Mouse (Mus musculus) left cerebral cortex, postnatal 14 days (tissue): ENCODE data around the gene Abcg4. TPM values are rescaled to one million over a fixed set of nuclear protein-coding genes. Genes with fewer than 3 reads are reported as not detected.

ENCODE experiments used
- DNase-seq, 2 experiments: peaks; one replicate each; pipeline ENCODE4 v3.0.0; 2021 to 2022; ENCODE audit warnings: low spot score in 2 of 2, mixed read lengths in 1 of 2
- intact Hi-C: fragments of 180-260 bp; cut with DNase I; formaldehyde crosslinking; loops from one replicate; pipeline ENCODE4 v1.15.1; 2025
- total RNA-seq, 2 experiments: library from RNA; stranded (reverse); gene quantifications; 2 replicates each; pipeline ENCODE4 v1.2.3; 2021

The Abcg4 gene
- total RNA-seq, 2 experiments from 2014 or later = 62.2 to 67.9 TPM

GRCm38 (mm10) chr9:44288959-44289291, 510 bp upstream of the Abcg4 start:
- DNase-seq = no peak
- intact Hi-C loops = no loop called here

GRCm38 (mm10) chr9:44287401-44288075, 877 bp downstream of the Abcg4 start:
- peak in 1 of 2 experiments; percentile 22 for DNase-seq
- intact Hi-C loops = no loop called here

- no peak for DNase-seq
- intact Hi-C loops = no loop called here
These were observed 1.4 kb downstream of the Abcg4 start for GRCm38 (mm10) chr9:44287003-44287400.

- DNase-seq = no peak
- intact Hi-C loops = no loop called here
These were observed 2.1 kb downstream of the Abcg4 start for GRCm38 (mm10) chr9:44286256-44286850.

GRCm38 (mm10) chr9:44283183-44283582, 5.2 kb downstream of the Abcg4 start:
- intact Hi-C loops = no loop called here
- DNase-seq = no peak

GRCm38 (mm10) chr9:44269973-44270372, 18.4 kb downstream of the Abcg4 start:
- intact Hi-C loops = loop anchor here (2.0 kb wide), 1 partner anchor 31 kb away; no protein-coding TSS in a partner anchor
- DNase-seq = no peak

- intact Hi-C loops = loop anchor here (2.0 kb wide), 1 partner anchor 30 kb away; no protein-coding TSS in a partner anchor
These were observed 19.3 kb downstream of the Abcg4 start for GRCm38 (mm10) chr9:44269077-44269476.

GRCm38 (mm10) chr9:44268432-44268831, 20.0 kb downstream of the Abcg4 start, which contains the start of gene Nlrx1:
Gene Nlrx1, minus strand, starts transcription at chr9:44268599.
- intact Hi-C loops = loop anchor here (2.0 kb wide), 1 partner anchor 30 kb away; no protein-coding TSS in a partner anchor
- DNase-seq = no peak

More at GRCm38 (mm10) chr9:44269077-44269476, 19.3 kb downstream of the Abcg4 start:
- no peak for DNase-seq

GRCm38 (mm10) chr9:44268027-44268360, 20.4 kb downstream of the Abcg4 start:
- DNase-seq = peak; percentile 76 to 80
- intact Hi-C loops = loop anchor here (2.0 kb wide), 1 partner anchor 29 kb away; no protein-coding TSS in a partner anchor

- intact Hi-C loops = loop anchor here (2.0 kb wide), 1 partner anchor 29 kb away; no protein-coding TSS in a partner anchor
These were observed 20.9 kb downstream of the Abcg4 start for GRCm38 (mm10) chr9:44267319-44268026.

GRCm38 (mm10) chr9:44266478-44267226, 21.8 kb downstream of the Abcg4 start:
- DNase-seq = peak; percentile 38 to 74
- intact Hi-C loops = no loop called here

More at GRCm38 (mm10) chr9:44267319-44268026, 20.9 kb downstream of the Abcg4 start:
- DNase-seq = no peak

GRCm38 (mm10) chr9:44261388-44261787, 27.0 kb downstream of the Abcg4 start:
- DNase-seq = no peak
- intact Hi-C loops = no loop called here

- intact Hi-C loops = no loop called here
- DNase-seq = no peak
These were observed 29.4 kb downstream of the Abcg4 start for GRCm38 (mm10) chr9:44259014-44259413.

- no peak for DNase-seq
- intact Hi-C loops = no loop called here
These were observed 32.2 kb downstream of the Abcg4 start for GRCm38 (mm10) chr9:44256213-44256612.

GRCm38 (mm10) chr9:44255136-44255521, 33.3 kb downstream of the Abcg4 start:
- DNase-seq = no peak
- intact Hi-C loops = no loop called here

- no peak for DNase-seq
- intact Hi-C loops = no loop called here
These were observed 33.8 kb downstream of the Abcg4 start for GRCm38 (mm10) chr9:44254508-44255135.

GRCm38 (mm10) chr9:44253441-44253840, 35.0 kb downstream of the Abcg4 start:
- DNase-seq = no peak
- intact Hi-C loops = no loop called here

- intact Hi-C loops = no loop called here
These were observed 37.1 kb downstream of the Abcg4 start, which contains the start of gene Pdzd3 for GRCm38 (mm10) chr9:44251314-44251713. Gene Pdzd3, minus strand, starts transcription at chr9:44251471.

GRCm38 (mm10) chr9:44250445-44250844, 38.0 kb downstream of the Abcg4 start:
- no peak for DNase-seq
- intact Hi-C loops = no loop called here

More at GRCm38 (mm10) chr9:44251314-44251713, 37.1 kb downstream of the Abcg4 start, which contains the start of gene Pdzd3:
- no peak for DNase-seq
